Mouse (Mus musculus) intestine, postnatal 0 days (tissue): Measurements from ENCODE around the gene Il12b. TPM values are rescaled to one million over a fixed set of nuclear protein-coding genes. Genes with fewer than 3 reads are reported as not detected.

Source experiments
- ATAC-seq: fragments of 200-750 bp; cut with Nextera tagmentation; 2 replicates; pipeline ENCODE4 v1.8.0; 2017; ENCODE audit warnings: mild to moderate bottlenecking, moderate TSS enrichment, moderate library complexity
- H3K27ac ChIP-seq: fragments of 300-500 bp; sonication (generic); 2 replicates; pipeline ENCODE4 v1.5.1; 2014; ENCODE audit warnings: mild to moderate bottlenecking, low read depth, low read length, moderate library complexity
- H3K27me3 ChIP-seq: fragments of 300-500 bp; sonication (generic); replicated peaks from 2 replicates; pipeline ENCODE4 v1.6.1; 2014; ENCODE audit warnings: low read length, mixed read lengths; ENCODE audit not compliant: control insufficient read depth, insufficient read depth
- H3K36me3 ChIP-seq: fragments of 300-500 bp; sonication (generic); 2 replicates; pipeline ENCODE4 v1.6.1; 2014; ENCODE audit warnings: mild to moderate bottlenecking, moderate library complexity; ENCODE audit not compliant: control insufficient read depth, insufficient read depth
- H3K4me1 ChIP-seq: fragments of 300-500 bp; sonication (generic); replicated peaks from 2 replicates; pipeline ENCODE4 v1.6.1; 2014; ENCODE audit warnings: antibody characterized with exemption, low read length, mixed read lengths; ENCODE audit not compliant: control insufficient read depth, insufficient read depth
- H3K4me2 ChIP-seq: fragments of 300-500 bp; sonication (generic); replicated peaks from 2 replicates; pipeline ENCODE4 v1.6.1; 2014; ENCODE audit warnings: low read depth, mild to moderate bottlenecking, moderate library complexity
- H3K4me3 ChIP-seq: fragments of 300-500 bp; sonication (generic); 2 replicates; pipeline ENCODE4 v1.5.1; 2014; ENCODE audit warnings: low read depth, low read length
- H3K9ac ChIP-seq: fragments of 300-500 bp; sonication (generic); 2 replicates; pipeline ENCODE4 v1.6.1; 2014; ENCODE audit warnings: mild to moderate bottlenecking, low read depth, low read length
- H3K9me3 ChIP-seq: fragments of 300-500 bp; sonication (generic); 2 replicates; pipeline ENCODE4 v1.6.1; 2016; ENCODE audit warnings: mixed run types; ENCODE audit not compliant: control insufficient read depth
- CTCF ChIP-seq: sonication (generic); IDR thresholded peaks from 2 replicates; pipeline ENCODE4 v1.5.1; 2016; ENCODE audit warnings: low read depth, mild to moderate bottlenecking, control low read depth, antibody characterized with exemption, moderate library complexity
- WGBS: fragments of 180-500 bp; shearing (Covaris S2); extraction: QIAGEN DNeasy Blood & Tissue Kit; methylation state at CpG from one replicate; pipeline ENCODE4 v1.1.7; 2014; 5-methylcytosine and 5-hydroxymethylcytosine counted together
- polyA plus RNA-seq: library from polyadenylated mRNA; unstranded; fragments of >200 nt; fragmentation: Nextera tagmentation; extraction: Ambion mirVana; gene quantifications from 2 replicates; pipeline ENCODE4 v1.2.1, GENCODE M21; 2015

Il12b gene
- polyA plus RNA-seq, 1 experiment from 2014 or later = not detected

- Histone ChIP-seq H3K27ac (no peak overlapping the region), H3K27me3 (no peaks in the 10 kb centered on the region), H3K9me3 (no peaks in the 10 kb centered on the region), H3K9ac (no peak overlapping the region), H3K36me3 (no peaks in the 10 kb centered on the region), H3K4me1 (no peaks in the 10 kb centered on the region), H3K4me2 (no peak overlapping the region), H3K4me3 (no peak overlapping the region)
- TF ChIP-seq CTCF = no peak
- no peak for ATAC-seq
- WGBS = 67% methylated on average over 5 of the region's 5 CpGs
These were observed 6.6 kb downstream of the Il12b start for GRCm38 (mm10) chr11:44406457-44406856.

GRCm38 (mm10) chr11:44408626-44409025 is 8.8 kb downstream of the Il12b start:
- TF ChIP-seq CTCF = no peak
- ATAC-seq = no peak
- Histone ChIP-seq H3K4me1 (no peaks in the 10 kb centered on the region), H3K27me3 (no peaks in the 10 kb centered on the region), H3K9me3 (no peaks in the 10 kb centered on the region), H3K4me2 (no peak overlapping the region), H3K9ac (no peak overlapping the region), H3K4me3 (no peak overlapping the region), H3K36me3 (no peaks in the 10 kb centered on the region), H3K27ac (no peak overlapping the region)
- 51% methylated on average over 5 of the region's 5 CpGs for WGBS

- Histone ChIP-seq H3K4me3 (no peak overlapping the region), H3K4me1 (no peaks in the 10 kb centered on the region), H3K4me2 (no peak overlapping the region), H3K9me3 (no peaks in the 10 kb centered on the region), H3K36me3 (no peaks in the 10 kb centered on the region), H3K27ac (no peak overlapping the region), H3K9ac (no peak overlapping the region), H3K27me3 (no peaks in the 10 kb centered on the region)
- WGBS = 43% methylated on average over 3 of the region's 3 CpGs
- TF ChIP-seq CTCF = no peak
- no peak for ATAC-seq
These were observed 10.6 kb downstream of the Il12b start for GRCm38 (mm10) chr11:44410413-44410812.

DNA sequence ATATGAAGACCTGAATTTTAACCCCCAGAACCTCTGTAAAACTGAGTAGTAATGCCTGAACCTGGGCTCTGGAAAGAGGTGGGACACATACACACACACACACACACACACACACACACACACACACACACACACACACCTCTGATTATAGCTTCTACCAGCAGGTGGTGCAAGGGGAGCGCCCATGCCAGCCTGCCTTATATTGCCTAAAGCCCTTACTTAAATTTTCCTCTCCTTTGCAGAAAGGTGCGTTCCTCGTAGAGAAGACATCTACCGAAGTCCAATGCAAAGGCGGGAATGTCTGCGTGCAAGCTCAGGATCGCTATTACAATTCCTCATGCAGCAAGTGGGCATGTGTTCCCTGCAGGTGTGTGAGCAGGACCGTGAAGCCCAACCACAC is 12.4 kb downstream of the Il12b start:
- no peak overlapping the region for H3K9ac ChIP-seq
- no peak overlapping the region for H3K4me3 ChIP-seq
- H3K27me3 ChIP-seq = no peaks in the 10 kb centered on the region
- no peak for ATAC-seq
- no peaks in the 10 kb centered on the region for H3K4me1 ChIP-seq
- no peaks in the 10 kb centered on the region for H3K9me3 ChIP-seq
- no peak overlapping the region for H3K4me2 ChIP-seq
- TF ChIP-seq CTCF = peak; percentile 58
- H3K27ac ChIP-seq = no peak overlapping the region
- no peaks in the 10 kb centered on the region for H3K36me3 ChIP-seq
- whole genome bisulfite sequencing = 72% methylated on average over 8 of the region's 8 CpGs

DNA sequence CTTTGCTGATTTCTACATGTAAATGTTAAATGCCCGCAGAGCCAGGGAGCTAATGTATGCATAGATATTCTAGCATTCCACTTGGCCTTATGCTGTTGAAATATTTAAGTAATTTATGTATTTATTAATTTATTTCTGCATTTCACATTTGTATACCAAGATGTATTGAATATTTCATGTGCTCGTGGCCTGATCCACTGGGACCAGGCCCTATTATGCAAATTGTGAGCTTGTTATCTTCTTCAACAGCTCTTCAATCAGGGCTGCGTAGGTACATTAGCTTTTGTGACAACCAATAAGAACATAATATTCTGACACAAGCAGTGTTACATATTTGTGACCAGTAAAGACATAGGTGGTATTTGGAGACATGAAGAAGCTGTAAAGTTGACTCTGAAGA is 13.5 kb downstream of the Il12b start:
- 88% methylated on average over 3 of the region's 3 CpGs for WGBS
- ATAC-seq = no peak

DNA sequence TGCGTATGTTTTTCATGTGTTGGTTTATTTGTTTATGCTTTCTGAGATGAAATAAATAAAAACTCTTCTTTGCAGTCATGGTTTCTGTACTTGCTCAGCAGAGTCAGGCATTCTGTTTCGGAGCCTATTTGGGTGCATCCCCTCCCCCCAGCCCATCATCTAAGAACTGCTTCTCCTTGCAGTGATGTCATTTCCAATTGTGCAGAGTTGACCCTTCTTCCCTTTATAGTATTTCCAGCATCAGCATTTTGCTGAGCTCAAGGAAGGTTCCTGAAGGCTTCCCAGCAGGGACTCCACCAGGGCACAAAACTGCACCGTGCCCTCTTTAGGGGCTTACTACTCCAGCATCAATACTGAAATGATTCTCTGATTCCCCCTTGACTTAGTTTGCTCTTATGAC is 14.7 kb downstream of the Il12b start:
- TF ChIP-seq CTCF = no peak
- H3K4me2 ChIP-seq = no peak overlapping the region
- no peak overlapping the region for H3K27ac ChIP-seq
- H3K9me3 ChIP-seq = no peaks in the 10 kb centered on the region
- no peaks in the 10 kb centered on the region for H3K36me3 ChIP-seq
- H3K27me3 ChIP-seq = no peaks in the 10 kb centered on the region
- no peak overlapping the region for H3K9ac ChIP-seq
- H3K4me1 ChIP-seq = no peaks in the 10 kb centered on the region
- 87% methylated on average over 3 of the region's 3 CpGs for WGBS
- ATAC-seq = no peak
- no peak overlapping the region for H3K4me3 ChIP-seq

More for the DNA sequence above, 13.5 kb downstream of the Il12b start:
- Histone ChIP-seq H3K27ac (no peak overlapping the region), H3K36me3 (no peaks in the 10 kb centered on the region), H3K4me2 (no peak overlapping the region), H3K9me3 (no peaks in the 10 kb centered on the region), H3K4me1 (no peaks in the 10 kb centered on the region), H3K27me3 (no peaks in the 10 kb centered on the region), H3K4me3 (no peak overlapping the region), H3K9ac (no peak overlapping the region)
- no peak for TF ChIP-seq CTCF

DNA sequence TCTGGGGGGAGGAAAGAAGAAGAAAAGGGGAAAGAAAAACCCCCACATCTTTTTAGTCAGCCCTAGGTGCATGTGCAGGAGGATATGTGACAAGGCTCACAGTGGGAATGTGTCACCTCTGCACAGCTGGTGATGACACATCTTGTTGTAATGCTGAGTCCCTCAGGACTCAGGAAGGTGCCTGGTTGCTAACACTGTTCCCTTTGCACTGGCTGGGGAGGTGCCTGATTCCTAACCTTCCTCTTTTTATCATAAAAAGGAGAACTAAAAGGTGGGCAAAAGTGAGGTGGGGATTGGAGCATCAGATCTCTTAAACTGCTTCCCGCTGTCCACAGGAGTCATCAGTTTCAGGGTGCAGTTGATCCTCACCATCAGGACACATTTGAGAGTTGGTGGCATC is 17.5 kb downstream of the Il12b start:
- 52% methylated on average over 1 of the region's 1 CpGs for WGBS
- ATAC-seq = no peak

More for the DNA sequence above, 17.5 kb downstream of the Il12b start:
- TF ChIP-seq CTCF = no peak
- H3K9ac ChIP-seq = no peak overlapping the region
- H3K4me1 ChIP-seq = no peaks in the 10 kb centered on the region
- H3K27me3 ChIP-seq = no peaks in the 10 kb centered on the region
- H3K36me3 ChIP-seq = no peaks in the 10 kb centered on the region
- H3K9me3 ChIP-seq = no peaks in the 10 kb centered on the region
- no peak overlapping the region for H3K27ac ChIP-seq
- H3K4me2 ChIP-seq = no peak overlapping the region
- no peak overlapping the region for H3K4me3 ChIP-seq
